Mouse (Mus musculus) stomach, embryonic 16.5 days (tissue): Measurements from ENCODE around the gene Bola1. TPM values are rescaled to one million over a fixed set of nuclear protein-coding genes. Genes with fewer than 3 reads are reported as not detected.
"Not testable (repeated sequence)": the region's sequence is repeated elsewhere in the genome, so short reads cannot be mapped to it uniquely, and the experiment has no call there.

ENCODE experiments used
- ATAC-seq: fragments of 200-750 bp; cut with Nextera tagmentation; 2 replicates; pipeline ENCODE4 v1.8.0; 2017; ENCODE audit warnings: moderate number of reproducible peaks, moderate TSS enrichment; ENCODE audit not compliant: insufficient read depth, low FRiP score
- H3K27ac ChIP-seq: fragments of 300-500 bp; sonication (generic); 2 replicates; pipeline ENCODE4 v1.5.1; 2014; ENCODE audit warnings: low read length
- H3K27me3 ChIP-seq: fragments of 300-500 bp; sonication (generic); 2 replicates; pipeline ENCODE4 v1.6.1; 2014; ENCODE audit warnings: low read length, control low read depth, mixed read lengths; ENCODE audit not compliant: control insufficient read depth, insufficient read depth
- H3K36me3 ChIP-seq: fragments of 300-500 bp; sonication (generic); 2 replicates; pipeline ENCODE4 v1.6.1; 2014; ENCODE audit warnings: low read length; ENCODE audit not compliant: control insufficient read depth, insufficient read depth
- H3K4me1 ChIP-seq: fragments of 300-500 bp; sonication (generic); 2 replicates; pipeline ENCODE4 v1.6.1; 2014; ENCODE audit warnings: low read length, control low read depth, mixed read lengths; ENCODE audit not compliant: control insufficient read depth, insufficient read depth
- H3K4me2 ChIP-seq: fragments of 300-500 bp; sonication (generic); 2 replicates; pipeline ENCODE4 v1.6.1; 2014; ENCODE audit warnings: low read depth, low read length, mixed read lengths
- H3K4me3 ChIP-seq: fragments of 300-500 bp; sonication (generic); replicated peaks from 2 replicates; pipeline ENCODE4 v1.5.1; 2014; ENCODE audit warnings: mild to moderate bottlenecking, low read length
- H3K9ac ChIP-seq: fragments of 300-500 bp; sonication (generic); 2 replicates; pipeline ENCODE4 v1.6.1; 2014; ENCODE audit warnings: low read length
- H3K9me3 ChIP-seq: fragments of 300-500 bp; sonication (generic); replicated peaks from 2 replicates; pipeline ENCODE4 v1.6.1; 2016; ENCODE audit warnings: low read length, control low read depth; ENCODE audit not compliant: control insufficient read depth
- WGBS: fragments of 180-500 bp; shearing (Covaris S2); extraction: QIAGEN DNeasy Blood & Tissue Kit; methylation state at CpG from one replicate; pipeline ENCODE4 v1.1.7; 2014; 5-methylcytosine and 5-hydroxymethylcytosine counted together
- polyA plus RNA-seq: library from polyadenylated mRNA; unstranded; fragments of >200 nt; fragmentation: Nextera tagmentation; extraction: Ambion mirVana; gene quantifications from 2 replicates; pipeline ENCODE4 v1.2.1, GENCODE M21; 2015

The Bola1 gene
- 46.8 and 50.0 TPM in 2 replicates for polyA plus RNA-seq

- no peaks in the 10 kb centered on the region for H3K36me3 ChIP-seq
- no peaks in the 10 kb centered on the region for H3K9me3 ChIP-seq
- peak within 1 kb of the TSS; percentile 82 for H3K4me2 ChIP-seq
- WGBS = 0% methylated on average over 34 of the region's 37 CpGs
- peak within 1 kb of the TSS; percentile 50 for H3K4me3 ChIP-seq
- ATAC-seq = peak; percentile 78
- H3K27ac ChIP-seq = peak within 1 kb of the TSS; percentile 98
- H3K27me3 ChIP-seq = no peaks in the 10 kb centered on the region
- H3K4me1 ChIP-seq = peaks cover 31% of the 10 kb centered on the region
- H3K9ac ChIP-seq = peak within 1 kb of the TSS; percentile 78
Observed at GRCm38 (mm10) chr3:96219661-96220130, at the start of gene Bola1, which contains the start of gene Hist2h2ab. Gene Bola1, minus strand, starts transcription at chr3:96219709. Gene Hist2h2ab, plus strand, starts transcription at chr3:96219865.

GRCm38 (mm10) chr3:96268776-96269378 is 49.4 kb upstream of the Bola1 start:
- H3K27ac ChIP-seq = peak overlapping the region; percentile 92
- H3K9ac ChIP-seq = peak overlapping the region; percentile 75
- 0% methylated on average over 11 of the region's 44 CpGs for WGBS
- ATAC-seq = peak; percentile 15; the same call in 1 of the 2 replicates
- not testable (repeated sequence) for H3K9me3 ChIP-seq, H3K36me3 ChIP-seq, H3K27me3 ChIP-seq
- peak overlapping the region; percentile 69 for H3K4me2 ChIP-seq
- H3K4me1 ChIP-seq = peaks cover 19% of the 10 kb centered on the region
- peak overlapping the region; percentile 50 for H3K4me3 ChIP-seq

- Histone ChIP-seq H3K4me2 (peak within 1 kb of the TSS; percentile 96), H3K4me1 (peaks cover 21% of the 10 kb centered on the region), H3K27me3 (no peaks in the 10 kb centered on the region), H3K9me3 (no peaks in the 10 kb centered on the region), H3K4me3 (peak within 1 kb of the TSS; percentile 63), H3K36me3 (no peaks in the 10 kb centered on the region), H3K27ac (peak within 1 kb of the TSS; percentile 92), H3K9ac (peak within 1 kb of the TSS; percentile 75)
- peak; percentile 77 for ATAC-seq
- 12% methylated on average over 29 of the region's 30 CpGs for WGBS
Observed at GRCm38 (mm10) chr3:96268051-96268775, 48.7 kb upstream of the Bola1 start, which contains the start of gene Hist2h3b. Gene Hist2h3b, plus strand, starts transcription at chr3:96268654.

- no peak for ATAC-seq
- 65% methylated on average over 4 of the region's 4 CpGs for WGBS
- Histone ChIP-seq H3K27ac (peak overlapping the region; percentile 88), H3K9me3 (no peaks in the 10 kb centered on the region), H3K4me2 (peak overlapping the region; percentile 58), H3K4me3 (peak overlapping the region; percentile 48), H3K4me1 (peaks cover 21% of the 10 kb centered on the region), H3K36me3 (no peaks in the 10 kb centered on the region), H3K9ac (no peak overlapping the region), H3K27me3 (no peaks in the 10 kb centered on the region)
Observed at GRCm38 (mm10) chr3:96267541-96267940, 48.0 kb upstream of the Bola1 start.

- Histone ChIP-seq H3K36me3 (no peaks in the 10 kb centered on the region), H3K4me1 (peaks cover 29% of the 10 kb centered on the region), H3K4me2 (no peak overlapping the region), H3K27me3 (no peaks in the 10 kb centered on the region), H3K9ac (no peak overlapping the region), H3K27ac (no peak overlapping the region), H3K9me3 (no peaks in the 10 kb centered on the region), H3K4me3 (no peak overlapping the region)
- 88% methylated on average over 8 of the region's 8 CpGs for WGBS
- no peak for ATAC-seq
Observed at GRCm38 (mm10) chr3:96266132-96266710, 46.7 kb upstream of the Bola1 start.

- Histone ChIP-seq H3K27ac (peak overlapping the region; percentile 99), H3K36me3 (no peaks in the 10 kb centered on the region), H3K9ac (peak overlapping the region; percentile 86), H3K9me3 (no peaks in the 10 kb centered on the region), H3K4me2 (peak overlapping the region; percentile 83), H3K27me3 (no peaks in the 10 kb centered on the region), H3K4me3 (peak overlapping the region; percentile 68), H3K4me1 (peaks cover 25% of the 10 kb centered on the region)
- WGBS = 64% methylated on average over 7 of the region's 7 CpGs
- no peak for ATAC-seq
Observed at GRCm38 (mm10) chr3:96264404-96264949, 45.0 kb upstream of the Bola1 start.

GRCm38 (mm10) chr3:96263558-96264403 is 44.3 kb upstream of the Bola1 start:
- Histone ChIP-seq H3K9me3 (no peaks in the 10 kb centered on the region), H3K27me3 (no peaks in the 10 kb centered on the region), H3K27ac (peak overlapping the region; percentile 99), H3K36me3 (no peaks in the 10 kb centered on the region), H3K4me1 (peaks cover 25% of the 10 kb centered on the region), H3K9ac (peak overlapping the region; percentile 86), H3K4me3 (peak overlapping the region; percentile 68), H3K4me2 (peak overlapping the region; percentile 83)
- ATAC-seq = no peak
- 5% methylated on average over 27 of the region's 27 CpGs for WGBS

GRCm38 (mm10) chr3:96262979-96263550 is 43.6 kb upstream of the Bola1 start, which contains the start of gene Hist2h4:
Gene Hist2h4, minus strand, starts transcription at chr3:96263311.
- Histone ChIP-seq H3K27ac (peak within 1 kb of the TSS; percentile 99), H3K27me3 (no peaks in the 10 kb centered on the region), H3K4me3 (peak within 1 kb of the TSS; percentile 68), H3K36me3 (no peaks in the 10 kb centered on the region), H3K9me3 (no peaks in the 10 kb centered on the region), H3K4me1 (peaks cover 25% of the 10 kb centered on the region), H3K4me2 (peak within 1 kb of the TSS; percentile 83), H3K9ac (peak within 1 kb of the TSS; percentile 89)
- under 1% methylated on average over 40 of the region's 40 CpGs for WGBS
- ATAC-seq = peak; percentile 89
